Mouse (Mus musculus) thymus, adult 2 months (tissue): ENCODE results near the gene Cops8.

ENCODE experiments used
- CTCF ChIP-seq: fragments of 200-500 bp; IDR thresholded peaks from 2 replicates; pipeline ENCODE4 v1.5.1; 2012; ENCODE audit warnings: mild to moderate bottlenecking, control low read depth, low read length, moderate library complexity, borderline replicate concordance; ENCODE audit not compliant: control insufficient read depth, poor library complexity, insufficient read depth; ENCODE audit errors: extremely low read depth
- POLR2A ChIP-seq: fragments of 200-500 bp; IDR thresholded peaks from 2 replicates; pipeline ENCODE4 v1.6.1; 2012; ENCODE audit warnings: mild to moderate bottlenecking, low read length, control low read depth, moderate library complexity; ENCODE audit not compliant: control insufficient read depth, poor library complexity, insufficient read depth; ENCODE audit errors: extremely low read depth

- TF ChIP-seq POLR2A, result no peak
- no peak for TF ChIP-seq CTCF
These were observed 3.6 kb upstream of the Cops8 start for GRCm38 (mm10) chr1:90599226-90599625.
